Mouse (Mus musculus): ENCODE results near the gene Plxnb1. TPM values are rescaled to one million over a fixed set of nuclear protein-coding genes. Genes with fewer than 3 reads are reported as not detected.
A peak's percentile ranks its signal among the peaks of the same experiment; 100 is the strongest.

The Plxnb1 gene
- polyA plus RNA-seq, 1 experiment: not detected

- Histone ChIP-seq H3K9me3 (no peaks in the 10 kb centered on the region), H3K4me3 (replicated peaks) (no peak overlapping the region), H3K4me1 (peaks cover 51% of the 10 kb centered on the region), H3K36me3 (replicated peaks; ENCODE audit: low read length) (peaks cover 90% of the 10 kb centered on the region), H3K27me3 (replicated peaks) (no peaks in the 10 kb centered on the region)
- TF ChIP-seq FLI1 (IDR thresholded peaks at IDR 0.05; ENCODE audit: low read length) (no peak), GATA1 (IDR thresholded peaks at IDR 0.05; ENCODE audit: borderline replicate concordance, low read length) (no peak)
Measured at GRCm38 (mm10) chr9:109060898-109061295, 34.3 kb upstream of the Plxnb1 start.

DNA sequence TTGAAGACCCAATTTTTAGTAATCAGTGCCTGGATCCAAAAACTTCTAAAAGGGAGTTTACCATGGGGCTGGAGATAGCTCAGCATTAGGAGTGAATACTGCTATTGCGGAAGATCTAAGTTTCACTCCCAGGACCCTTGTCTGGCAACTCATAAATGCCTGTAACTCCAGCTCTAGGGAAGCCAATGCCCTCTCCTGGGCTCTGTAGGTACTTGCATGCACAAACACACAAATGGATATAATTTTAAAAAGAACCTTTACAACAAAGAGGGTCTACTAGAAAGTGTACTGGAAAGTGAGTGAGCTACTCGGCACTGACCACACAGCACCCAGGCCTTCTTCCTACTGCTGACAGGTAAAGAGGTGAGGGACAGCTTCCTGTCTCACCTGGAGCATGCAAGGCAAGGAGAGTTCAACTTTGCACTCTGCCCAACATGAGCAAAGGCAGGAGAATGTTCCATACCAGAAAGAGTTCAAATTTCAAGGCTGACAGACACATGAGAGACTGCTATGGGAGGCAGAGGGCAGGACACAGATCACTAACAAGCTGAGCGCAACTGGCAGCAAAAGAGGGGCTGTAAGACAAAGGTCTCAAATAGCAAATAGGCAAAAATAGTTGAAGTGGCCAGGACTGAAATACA is 27.0 kb upstream of the Plxnb1 start:
- Histone ChIP-seq H3K4me3 (replicated peaks) (no peak overlapping the region), H3K36me3 (replicated peaks; ENCODE audit: low read length) (peaks cover 86% of the 10 kb centered on the region), H3K9me3 (no peaks in the 10 kb centered on the region), H3K27me3 (replicated peaks) (no peaks in the 10 kb centered on the region), H3K4me1 (peaks cover 14% of the 10 kb centered on the region)
- TF ChIP-seq FLI1 (IDR thresholded peaks at IDR 0.05; ENCODE audit: low read length) (no peak), GATA1 (IDR thresholded peaks at IDR 0.05; ENCODE audit: borderline replicate concordance, low read length) (no peak)

GRCm38 (mm10) chr9:109073661-109074573 is 21.3 kb upstream of the Plxnb1 start, which contains the start of gene Atrip:
TSS of gene Atrip (minus strand) at chr9:109074124.
- peak within 1 kb of the TSS; percentile 99 for H3K4me3 ChIP-seq (replicated peaks)
- H3K4me1 ChIP-seq: peaks cover 25% of the 10 kb centered on the region
- TF ChIP-seq FLI1 (IDR thresholded peaks at IDR 0.05; ENCODE audit: low read length) (no peak), GATA1 (IDR thresholded peaks at IDR 0.05; ENCODE audit: borderline replicate concordance, low read length) (no peak)
- no peaks in the 10 kb centered on the region for H3K9me3 ChIP-seq
- H3K27me3 ChIP-seq (replicated peaks): no peaks in the 10 kb centered on the region
- peaks cover 41% of the 10 kb centered on the region for H3K36me3 ChIP-seq (replicated peaks; ENCODE audit: low read length)

- no peak overlapping the region for H3K4me3 ChIP-seq (replicated peaks)
- H3K36me3 ChIP-seq (replicated peaks; ENCODE audit: low read length): peaks cover 32% of the 10 kb centered on the region
- H3K9me3 ChIP-seq: no peaks in the 10 kb centered on the region
- H3K4me1 ChIP-seq: peaks cover 39% of the 10 kb centered on the region
- TF ChIP-seq GATA1 (IDR thresholded peaks at IDR 0.05; ENCODE audit: borderline replicate concordance, low read length) (no peak), FLI1 (IDR thresholded peaks at IDR 0.05; ENCODE audit: low read length) (no peak)
- no peaks in the 10 kb centered on the region for H3K27me3 ChIP-seq (replicated peaks)
Measured at GRCm38 (mm10) chr9:109080516-109080915, 14.7 kb upstream of the Plxnb1 start.

GRCm38 (mm10) chr9:109081749-109082123 is 13.5 kb upstream of the Plxnb1 start:
- H3K36me3 ChIP-seq (replicated peaks; ENCODE audit: low read length): peaks cover 36% of the 10 kb centered on the region
- peaks cover 47% of the 10 kb centered on the region for H3K4me1 ChIP-seq
- H3K4me3 ChIP-seq (replicated peaks): peak overlapping the region; percentile 96
- no peak for TF ChIP-seq FLI1 (IDR thresholded peaks at IDR 0.05; ENCODE audit: low read length)
- TF ChIP-seq GATA1 (IDR thresholded peaks at IDR 0.05; ENCODE audit: borderline replicate concordance, low read length): no peak
- H3K27me3 ChIP-seq (replicated peaks): no peaks in the 10 kb centered on the region
- no peaks in the 10 kb centered on the region for H3K9me3 ChIP-seq

- peaks cover 36% of the 10 kb centered on the region for H3K36me3 ChIP-seq (replicated peaks; ENCODE audit: low read length)
- H3K9me3 ChIP-seq: no peaks in the 10 kb centered on the region
- TF ChIP-seq GATA1 (IDR thresholded peaks at IDR 0.05; ENCODE audit: borderline replicate concordance, low read length): no peak
- no peak for TF ChIP-seq FLI1 (IDR thresholded peaks at IDR 0.05; ENCODE audit: low read length)
- peak within 1 kb of the TSS; percentile 96 for H3K4me3 ChIP-seq (replicated peaks)
- H3K27me3 ChIP-seq (replicated peaks): no peaks in the 10 kb centered on the region
- peaks cover 52% of the 10 kb centered on the region for H3K4me1 ChIP-seq
Measured at GRCm38 (mm10) chr9:109082124-109082800, 12.9 kb upstream of the Plxnb1 start, which contains the start of the genes Ccdc51 and Tma7. TSS of gene Ccdc51 (plus strand) at chr9:109082493. TSS of gene Tma7 (minus strand) at chr9:109082587.

DNA sequence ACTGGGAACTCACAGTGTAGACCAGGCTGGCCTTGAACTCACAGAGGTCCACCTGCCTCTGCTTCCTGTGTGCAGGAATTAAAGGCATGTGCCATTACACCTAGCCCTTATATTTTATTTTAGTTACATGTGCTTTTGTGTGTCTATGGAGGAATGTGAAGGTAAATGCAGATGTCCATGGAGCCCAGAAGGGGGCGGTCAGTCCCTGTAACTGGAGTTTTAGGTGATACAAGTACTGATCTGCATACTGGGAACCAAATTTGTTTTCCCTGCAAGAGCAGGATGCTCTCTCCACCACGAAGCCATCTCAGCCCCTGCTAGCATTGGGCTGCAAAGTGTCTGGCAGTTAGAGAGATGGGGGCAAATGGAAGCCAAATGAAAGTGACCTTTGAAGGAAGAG is 10.3 kb upstream of the Plxnb1 start:
- Histone ChIP-seq H3K4me1 (peaks cover 57% of the 10 kb centered on the region), H3K27me3 (replicated peaks) (no peaks in the 10 kb centered on the region), H3K36me3 (replicated peaks; ENCODE audit: low read length) (peaks cover 31% of the 10 kb centered on the region), H3K4me3 (replicated peaks) (no peak overlapping the region), H3K9me3 (no peaks in the 10 kb centered on the region)
- TF ChIP-seq GATA1 (IDR thresholded peaks at IDR 0.05; ENCODE audit: borderline replicate concordance, low read length) (no peak), FLI1 (IDR thresholded peaks at IDR 0.05; ENCODE audit: low read length) (no peak)

DNA sequence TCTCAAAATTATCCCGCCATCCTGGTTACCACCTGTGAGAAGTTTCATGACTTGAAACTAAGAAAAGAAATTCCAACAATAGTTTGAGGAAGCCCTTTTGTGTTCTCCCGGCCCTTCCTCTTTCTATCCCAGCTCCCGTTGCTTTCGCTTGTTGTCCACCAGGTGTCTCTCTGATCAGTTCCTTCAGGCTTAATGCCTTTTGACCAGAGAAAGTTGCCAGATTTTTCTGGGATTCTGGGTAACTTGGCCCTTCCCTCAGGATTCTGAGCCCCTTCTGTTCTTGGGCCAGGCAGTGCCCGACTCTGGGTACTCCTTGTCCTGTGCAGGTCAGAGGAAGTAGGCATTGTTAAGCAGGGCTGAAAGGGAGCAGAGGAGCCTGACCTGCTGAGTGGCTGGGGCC is 7.2 kb upstream of the Plxnb1 start:
- Histone ChIP-seq H3K4me3 (replicated peaks) (no peak overlapping the region), H3K36me3 (replicated peaks; ENCODE audit: low read length) (peaks cover 52% of the 10 kb centered on the region), H3K4me1 (peaks cover 40% of the 10 kb centered on the region), H3K27me3 (replicated peaks) (no peaks in the 10 kb centered on the region), H3K9me3 (no peaks in the 10 kb centered on the region)
- no peak for TF ChIP-seq GATA1 (IDR thresholded peaks at IDR 0.05; ENCODE audit: borderline replicate concordance, low read length)
- TF ChIP-seq FLI1 (IDR thresholded peaks at IDR 0.05; ENCODE audit: low read length): no peak

DNA sequence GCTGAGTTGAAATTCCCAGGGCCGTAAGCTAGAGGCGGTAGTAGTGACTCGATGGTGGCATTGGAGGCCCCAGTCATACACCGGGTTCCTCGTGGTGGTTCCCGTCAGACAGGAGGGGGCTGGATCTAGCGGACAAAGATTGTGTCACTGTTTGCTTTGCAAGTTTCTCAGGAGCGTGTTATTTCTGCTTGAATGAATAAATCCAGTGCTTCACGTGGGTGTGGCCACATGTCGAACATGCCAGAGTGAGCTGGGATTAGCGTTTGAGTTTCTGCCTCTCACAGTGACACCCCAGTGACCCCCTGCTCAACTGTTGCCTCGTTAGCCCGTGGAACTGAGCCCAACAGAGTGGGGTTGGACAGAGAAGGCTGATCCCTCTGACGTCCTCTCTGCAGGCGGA is 4.7 kb upstream of the Plxnb1 start:
- Histone ChIP-seq H3K4me1 (peaks cover 27% of the 10 kb centered on the region), H3K36me3 (replicated peaks; ENCODE audit: low read length) (peaks cover 52% of the 10 kb centered on the region), H3K27me3 (replicated peaks) (peaks cover 17% of the 10 kb centered on the region), H3K9me3 (no peaks in the 10 kb centered on the region), H3K4me3 (replicated peaks) (no peak overlapping the region)
- TF ChIP-seq FLI1 (IDR thresholded peaks at IDR 0.05; ENCODE audit: low read length) (no peak), GATA1 (IDR thresholded peaks at IDR 0.05; ENCODE audit: borderline replicate concordance, low read length) (no peak)

Data from megakaryocyte, embryonic 14.5 days (primary cell).